Mouse (Mus musculus): ENCODE measurements around the gene Cep162.

GRCm38 (mm10) chr9:87143076-87143475 is 112.3 kb downstream of the Cep162 start:
- TF ChIP-seq CTCF (conservative IDR thresholded peaks at IDR 0.05; ENCODE audit: low read length), result no peak
- TF ChIP-seq POU5F1 (IDR thresholded peaks at IDR 0.05; ENCODE audit: borderline replicate concordance, low read length), result no peak

Data from E14TG2a.4 (cell line).